Mouse (Mus musculus): ENCODE results near the gene Hnrnpa0. TPM values are rescaled to one million over a fixed set of nuclear protein-coding genes. Genes with fewer than 3 reads are reported as not detected.
"Not testable (repeated sequence)": the region's sequence is repeated elsewhere in the genome, so short reads cannot be mapped to it uniquely, and the experiment has no call there.

Gene Hnrnpa0
- 100 to 1,000 TPM; 113 to 127 (median 121) TPM for total RNA-seq (2022)

GRCm38 (mm10) chr13:58128396-58128767, at the start of gene Hnrnpa0:
Gene Hnrnpa0 (minus strand): TSS chr13:58128556.
- peak; percentile 90 to 92 for DNase-seq (ENCODE audit: low spot score in 2 of 2)

GRCm38 (mm10) chr13:58177511-58178208, 49.3 kb upstream of the Hnrnpa0 start:
- DNase-seq (ENCODE audit: low spot score in 2 of 2), result peak; percentile 100

- no peak for DNase-seq (ENCODE audit: low spot score in 2 of 2)
These were observed 47.7 kb upstream of the Hnrnpa0 start for GRCm38 (mm10) chr13:58176105-58176504.

GRCm38 (mm10) chr13:58168119-58168518, 39.8 kb upstream of the Hnrnpa0 start:
- DNase-seq (ENCODE audit: low spot score in 2 of 2), result no peak

- no peak for DNase-seq (ENCODE audit: low spot score in 2 of 2)
These were observed 35.0 kb upstream of the Hnrnpa0 start for GRCm38 (mm10) chr13:58163343-58163742.

GRCm38 (mm10) chr13:58160761-58161160, 32.4 kb upstream of the Hnrnpa0 start:
- no peak for DNase-seq (ENCODE audit: low spot score in 2 of 2)

- peak; percentile 80 to 88 for DNase-seq (ENCODE audit: low spot score in 2 of 2)
These were observed 29.9 kb upstream of the Hnrnpa0 start for GRCm38 (mm10) chr13:58158099-58158912.

GRCm38 (mm10) chr13:58157447-58158098, 29.2 kb upstream of the Hnrnpa0 start, which contains the start of gene Idnk:
Gene Idnk (plus strand): TSS chr13:58157649.
- peak; percentile 70 to 76 for DNase-seq (ENCODE audit: low spot score in 2 of 2)

- no peak for DNase-seq (ENCODE audit: low spot score in 2 of 2)
These were observed 28.7 kb upstream of the Hnrnpa0 start for GRCm38 (mm10) chr13:58157036-58157435.

- no peak for DNase-seq (ENCODE audit: low spot score in 2 of 2)
These were observed 27.7 kb upstream of the Hnrnpa0 start for GRCm38 (mm10) chr13:58156031-58156430.

- DNase-seq (ENCODE audit: low spot score in 2 of 2), result no peak
These were observed 22.1 kb upstream of the Hnrnpa0 start for GRCm38 (mm10) chr13:58150442-58150841.

GRCm38 (mm10) chr13:58149629-58150028, 21.3 kb upstream of the Hnrnpa0 start:
- no peak for DNase-seq (ENCODE audit: low spot score in 2 of 2)

- DNase-seq (ENCODE audit: low spot score in 2 of 2), result no peak
These were observed 20.7 kb upstream of the Hnrnpa0 start for GRCm38 (mm10) chr13:58149033-58149558.

GRCm38 (mm10) chr13:58148256-58148831, 20.0 kb upstream of the Hnrnpa0 start:
- DNase-seq (ENCODE audit: low spot score in 2 of 2), result peak in 1 of 2 experiments; percentile 18

GRCm38 (mm10) chr13:58147760-58148159, 19.4 kb upstream of the Hnrnpa0 start:
- no peak for DNase-seq (ENCODE audit: low spot score in 2 of 2)

GRCm38 (mm10) chr13:58146603-58147002, 18.2 kb upstream of the Hnrnpa0 start:
- DNase-seq (ENCODE audit: low spot score in 2 of 2), result not testable (repeated sequence)

GRCm38 (mm10) chr13:58131692-58132091, 3.3 kb upstream of the Hnrnpa0 start:
- no peak for DNase-seq (ENCODE audit: low spot score in 2 of 2)

GRCm38 (mm10) chr13:58129687-58130246, 1.4 kb upstream of the Hnrnpa0 start:
- DNase-seq (ENCODE audit: low spot score in 2 of 2), result no peak

- peak; percentile 86 to 95 for DNase-seq (ENCODE audit: low spot score in 2 of 2)
These were observed 664 bp upstream of the Hnrnpa0 start for GRCm38 (mm10) chr13:58128768-58129671.

Data from left cerebral cortex, adult 8-10 months (tissue).